In genomic region chr3:144558274-144558673, GRCm38 (mm10) we compare ENCODE assay signal across 12 mouse cellular contexts. TPM values are rescaled to one million over a fixed set of nuclear protein-coding genes. Genes with fewer than 3 reads are reported as not detected.
A peak's percentile ranks its signal among the peaks of the same experiment; 100 is the strongest.
DNase-seq lines count a peak whose midpoint lies in the region; ATAC-seq and TF ChIP-seq lines count a peak whose summit lies in the region.
"Had no signal": no experiment of that assay in that cellular context is flagged by ENCODE, and none has a peak within 500 bp of the region (broad histone marks: within the 10 kb centered on the region; RNA-seq: fewer than 3 reads in every experiment).

No protein-coding gene starts in this region.

- H3K27ac ChIP-seq in layer of hippocampus, adult 2 months = peak overlapping the region; percentile 28; the same call in 1 of the 2 replicates
- H3K27ac ChIP-seq in limb, embryonic 13.5 days = peak overlapping the region; percentile 44; the same call in 1 of the 2 replicates
- H3K27ac ChIP-seq: heart, embryonic 15.5 days; liver, embryonic 14.5 days had no signal

- intact Hi-C loops in left cerebral cortex, postnatal 36 days (cut with DNase I) = no loop called here

- peak; percentile 16 for DNase-seq in adrenal gland, postnatal 10 days
- no peak for DNase-seq in adrenal gland, adult 18-20 months (ENCODE audit: low spot score in 2 of 2)
- no peak for DNase-seq in layer of hippocampus, adult 2 months (ENCODE audit: low spot score in 2 of 2)
- DNase-seq in layer of hippocampus, adult 11-12 months (ENCODE audit: low spot score) = no peak
- no peak for DNase-seq in urinary bladder, postnatal 10 days (ENCODE audit: low spot score)
- no peak for DNase-seq in left cerebral cortex, postnatal 36 days (ENCODE audit: low spot score in 2 of 2)
- DNase-seq: cerebellum, postnatal 14 days; thymus, postnatal 36 days had no signal

- peaks cover 38% of the 10 kb centered on the region for H3K4me1 ChIP-seq in limb, embryonic 13.5 days

- no peaks in the 10 kb centered on the region for H3K27me3 ChIP-seq in limb, embryonic 13.5 days
- H3K27me3 ChIP-seq: heart, embryonic 15.5 days had no signal

- TF ChIP-seq CTCF in layer of hippocampus, adult 2 months (conservative IDR thresholded peaks at IDR 0.05) = no peak

- H3K36me3 ChIP-seq in limb, embryonic 13.5 days = no peaks in the 10 kb centered on the region
- H3K36me3 ChIP-seq: heart, embryonic 15.5 days had no signal

- 43% methylated on average over 5 of the region's 5 CpGs for WGBS in limb, embryonic 13.5 days

- H3K9ac ChIP-seq in limb, embryonic 13.5 days = no peak overlapping the region
- H3K9ac ChIP-seq: heart, embryonic 15.5 days; liver, embryonic 14.5 days had no signal

- ATAC-seq in erythroid progenitor cell, adult 5-6 weeks (replicated peaks; ENCODE audit: low FRiP score, poor library complexity, severe bottlenecking) = 0 out of 2 replicates have a peak, but pooled peaks have one; percentile 23
- ATAC-seq in limb, embryonic 13.5 days (ENCODE audit: low FRiP score, low read depth) = peak; percentile 44

- H3K9me3 ChIP-seq in limb, embryonic 13.5 days = no peaks in the 10 kb centered on the region
- H3K9me3 ChIP-seq: heart, embryonic 15.5 days had no signal

- peak overlapping the region; percentile 32 for H3K4me2 ChIP-seq in limb, embryonic 13.5 days (replicated peaks)
- H3K4me2 ChIP-seq: heart, embryonic 15.5 days had no signal

- no peak overlapping the region for H3K4me3 ChIP-seq in layer of hippocampus, adult 2 months
- H3K4me3 ChIP-seq in limb, embryonic 13.5 days = no peak overlapping the region
- H3K4me3 ChIP-seq: heart, embryonic 15.5 days had no signal

RNA-seq across cellular contexts. Expression of gene Hs2st1, which starts 11.7 kb away (rescaled TPM):
- total RNA-seq in adrenal gland, postnatal 10 days (2021) = 10 to 100 TPM; 19.2 to 19.5 TPM
- total RNA-seq in adrenal gland, adult 18-20 months (2021) = 10 to 100 TPM; 13.9 to 14.7 TPM
- total RNA-seq in layer of hippocampus, adult 2 months (2021) = 10 to 100 TPM; 38.4 to 40.5 TPM
- 7.5 and 10.5 TPM in 2 replicates for total RNA-seq in erythroid progenitor cell, adult 5-6 weeks (2015; ENCODE audit: low replicate concordance)
- total RNA-seq in erythroid progenitor cell, adult 5-6 weeks (2017; ENCODE audit: low replicate concordance) = 13.1 and 13.2 TPM in 2 replicates
- polyA plus RNA-seq in limb, embryonic 13.5 days (2015; fragmentation: Nextera tagmentation; extraction: Ambion mirVana) = 13.8 and 16.0 TPM in 2 replicates
- total RNA-seq in left cerebral cortex, postnatal 36 days (2021) = 10 to 100 TPM; 56.2 to 58.7 TPM

RNA-seq across cellular contexts. Expression of gene Selenof, which starts 11.8 kb away (rescaled TPM):
- total RNA-seq in adrenal gland, postnatal 10 days (2021) = 100 to 1,000 TPM; 283 to 295 TPM
- total RNA-seq in adrenal gland, adult 18-20 months (2021) = 100 to 1,000 TPM; 324 to 336 TPM
- 100 to 1,000 TPM; 228 to 231 TPM for total RNA-seq in layer of hippocampus, adult 2 months (2021)
- 253 and 262 TPM in 2 replicates for total RNA-seq in erythroid progenitor cell, adult 5-6 weeks (2015; ENCODE audit: low replicate concordance)
- 206 and 298 TPM in 2 replicates for total RNA-seq in erythroid progenitor cell, adult 5-6 weeks (2017; ENCODE audit: low replicate concordance)
- 655 and 661 TPM in 2 replicates for polyA plus RNA-seq in limb, embryonic 13.5 days (2015; fragmentation: Nextera tagmentation; extraction: Ambion mirVana)
- total RNA-seq in left cerebral cortex, postnatal 36 days (2021) = 100 to 1,000 TPM; 205 to 224 TPM
